Mouse (Mus musculus): ENCODE results near the gene Olfr728.

Gene Olfr728

GRCm38 (mm10) chr14:50142580-50142979 is at the start of gene Olfr728:
Gene Olfr728, minus strand, starts transcription at chr14:50142680.
- Histone ChIP-seq H3K27me3 (ENCODE audit: control insufficient read depth, insufficient read depth, low read length, poor library complexity, severe bottlenecking) (no peaks in the 10 kb centered on the region), H3K36me3 (ENCODE audit: control insufficient read depth, insufficient read depth, low read length, poor library complexity, severe bottlenecking) (no peaks in the 10 kb centered on the region)
- no peak for DNase-seq (ENCODE audit: low read depth, low spot score)

GRCm38 (mm10) chr14:50188098-50188497 is 45.6 kb upstream of the Olfr728 start, which contains the start of gene Olfr730:
Gene Olfr730, minus strand, starts transcription at chr14:50188198.
- Histone ChIP-seq H3K36me3 (ENCODE audit: control insufficient read depth, insufficient read depth, low read length, poor library complexity, severe bottlenecking) (no peaks in the 10 kb centered on the region), H3K27me3 (ENCODE audit: control insufficient read depth, insufficient read depth, low read length, poor library complexity, severe bottlenecking) (no peaks in the 10 kb centered on the region)
- DNase-seq (ENCODE audit: low read depth, low spot score), result no peak

GRCm38 (mm10) chr14:50152810-50153209 is 10.3 kb upstream of the Olfr728 start, which contains the start of gene Olfr729:
Gene Olfr729, minus strand, starts transcription at chr14:50152910.
- no peak for DNase-seq (ENCODE audit: low read depth, low spot score)
- no peaks in the 10 kb centered on the region for H3K27me3 ChIP-seq (ENCODE audit: control insufficient read depth, insufficient read depth, low read length, poor library complexity, severe bottlenecking)
- no peaks in the 10 kb centered on the region for H3K36me3 ChIP-seq (ENCODE audit: control insufficient read depth, insufficient read depth, low read length, poor library complexity, severe bottlenecking)

- Histone ChIP-seq H3K27me3 (ENCODE audit: control insufficient read depth, insufficient read depth, low read length, poor library complexity, severe bottlenecking) (no peaks in the 10 kb centered on the region), H3K36me3 (ENCODE audit: control insufficient read depth, insufficient read depth, low read length, poor library complexity, severe bottlenecking) (no peaks in the 10 kb centered on the region)
- DNase-seq (ENCODE audit: low read depth, low spot score), result no peak
Observed at GRCm38 (mm10) chr14:50122886-50123285, 19.6 kb downstream of the Olfr728 start, which contains the start of gene Olfr727. Gene Olfr727, plus strand, starts transcription at chr14:50123186.

GRCm38 (mm10) chr14:50090853-50091252 is 51.6 kb downstream of the Olfr728 start, which contains the start of gene Olfr726:
Gene Olfr726, minus strand, starts transcription at chr14:50090953.
- DNase-seq (ENCODE audit: low read depth, low spot score), result no peak
- Histone ChIP-seq H3K27me3 (ENCODE audit: control insufficient read depth, insufficient read depth, low read length, poor library complexity, severe bottlenecking) (no peaks in the 10 kb centered on the region), H3K36me3 (ENCODE audit: control insufficient read depth, insufficient read depth, low read length, poor library complexity, severe bottlenecking) (no peaks in the 10 kb centered on the region)
